Mouse (Mus musculus) hematopoietic stem cell, adult 5-6 weeks (primary cell): ENCODE measurements at regions not wholly inside any gene's neighbourhood (a gene's known extent, or its start where the extent isn't known, plus 50 kb on each side); places are given as distances from the start of the nearest gene placed in this dataset.

Source experiments
- ATAC-seq, 2 experiments: fragments of 125-278 bp in 1 of 2; replicated peaks in 1 of 2; 2 replicates each; pipeline ENCODE4 v1.8.0; 2016 to 2017; ENCODE audit warnings: inconsistent platforms in 2 of 2, mild to moderate bottlenecking in 2 of 2, moderate number of reproducible peaks in 2 of 2, low read depth in 1 of 2, moderate TSS enrichment in 1 of 2; ENCODE audit not compliant: low FRiP score in 2 of 2, poor library complexity in 2 of 2, severe bottlenecking in 2 of 2, insufficient read depth in 1 of 2, low TSS enrichment in 1 of 2

- ATAC-seq: no peak
Observed at GRCm38 (mm10) chr16:45033268-45033667, 59.9 kb upstream of the Ccdc80 start.

- no peak for ATAC-seq
Observed at GRCm38 (mm10) chr16:45034401-45034800, 58.8 kb upstream of the Ccdc80 start.

GRCm38 (mm10) chr16:45036806-45037520 lies 56.2 kb upstream of the Ccdc80 start:
- ATAC-seq: no peak

GRCm38 (mm10) chr16:45037521-45037888 lies 55.7 kb upstream of the Ccdc80 start:
- ATAC-seq: no peak

- peak in 1 of 2 experiments; percentile 65; a peak in 1 of 4 replicates for ATAC-seq
Observed at GRCm38 (mm10) chr16:45038261-45039036, 54.8 kb upstream of the Ccdc80 start.
